ENCODE assay signal across 13 mouse cellular contexts in the genomic region with DNA sequence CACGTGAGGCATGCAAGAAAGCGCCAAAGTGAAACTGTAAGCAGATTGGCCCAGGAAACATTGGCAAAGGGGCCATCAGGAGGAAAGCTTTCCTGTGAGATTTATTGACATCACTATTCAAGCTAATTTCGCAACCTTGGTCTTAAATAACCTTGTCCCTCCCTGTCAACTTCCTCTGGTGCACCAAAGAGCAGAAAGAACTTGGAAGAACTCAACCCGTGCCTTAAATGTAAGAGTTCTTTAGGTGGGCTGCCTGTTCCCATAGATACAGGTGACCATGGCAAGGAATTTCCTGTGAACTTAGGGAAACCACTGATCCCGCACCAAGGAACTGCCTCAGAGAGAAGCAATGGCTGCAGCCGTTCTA.
DNase-seq lines count a peak whose midpoint lies in the region; ATAC-seq and TF ChIP-seq lines count a peak whose summit lies in the region.
"Had no signal": no experiment of that assay in that cellular context is flagged by ENCODE, and none has a peak within 500 bp of the region (broad histone marks: within the 10 kb centered on the region; RNA-seq: fewer than 3 reads in every experiment).

No protein-coding gene starts in this region.

- no peak for ATAC-seq in liver, embryonic 11.5 days (replicated peaks; ENCODE audit: low FRiP score)
- ATAC-seq in megakaryocyte, adult 5-6 weeks (ENCODE audit: poor library complexity, severe bottlenecking) = peak; percentile 78
- ATAC-seq in stomach, postnatal 0 days (ENCODE audit: low FRiP score, low TSS enrichment) = no peak
- no peak for ATAC-seq in intestine, postnatal 0 days
- ATAC-seq: CD4-positive, CD25-positive, alpha-beta regulatory T cell, adult 4 months had no signal

- H3K9ac ChIP-seq in liver, adult 2 months (ENCODE audit: low read depth, low read length) = no peak overlapping the region
- H3K9ac ChIP-seq in liver, embryonic 11.5 days (ENCODE audit: low read depth, low read length) = no peak overlapping the region
- H3K9ac ChIP-seq in stomach, postnatal 0 days (ENCODE audit: low read length) = no peak overlapping the region
- no peak overlapping the region for H3K9ac ChIP-seq in intestine, postnatal 0 days (ENCODE audit: low read depth, low read length)

- TF ChIP-seq CTCF in liver, adult 2 months (IDR thresholded peaks at IDR 0.05; ENCODE audit: low read depth, low read length) = no peak
- TF ChIP-seq CTCF in stomach, postnatal 0 days (IDR thresholded peaks at IDR 0.05; ENCODE audit: low read depth) = no peak
- no peak for TF ChIP-seq CTCF in intestine, postnatal 0 days (IDR thresholded peaks at IDR 0.05; ENCODE audit: low read depth)

- no peak for TF ChIP-seq POLR2A in liver, adult 2 months (IDR thresholded peaks at IDR 0.05; ENCODE audit: extremely low read depth, insufficient read depth, low read length)

- H3K36me3 ChIP-seq in liver, adult 2 months (ENCODE audit: control insufficient read depth, insufficient read depth, low read length) = no peaks in the 10 kb centered on the region
- no peaks in the 10 kb centered on the region for H3K36me3 ChIP-seq in liver, embryonic 11.5 days (ENCODE audit: control insufficient read depth, insufficient read depth, low read length)
- H3K36me3 ChIP-seq in stomach, postnatal 0 days (ENCODE audit: control insufficient read depth, insufficient read depth, low read length) = no peaks in the 10 kb centered on the region
- no peaks in the 10 kb centered on the region for H3K36me3 ChIP-seq in intestine, postnatal 0 days (ENCODE audit: control insufficient read depth, insufficient read depth)
- H3K36me3 ChIP-seq: embryonic facial prominence, embryonic 10.5 days had no signal

- DNase-seq in gastrocnemius, adult 18-20 months (ENCODE audit: low spot score) = peak; percentile 54
- DNase-seq in gastrocnemius, adult 8-10 months (ENCODE audit: low spot score in 2 of 2) = no peak
- DNase-seq in liver, adult 2 months (ENCODE audit: extremely low read depth, low read depth, low spot score) = peak; percentile 95
- DNase-seq in liver, embryonic 11.5 days (ENCODE audit: low spot score) = no peak
- DNase-seq in stomach, postnatal 0 days (ENCODE audit: low spot score) = no peak
- DNase-seq: heart, postnatal 10 days; kidney, postnatal 25 days; right cerebral cortex, postnatal 4 days had no signal

- H3K27ac ChIP-seq in liver, adult 2 months (replicated peaks; ENCODE audit: insufficient read depth, low read depth, low read length) = peak overlapping the region; percentile 54
- no peak overlapping the region for H3K27ac ChIP-seq in liver, embryonic 11.5 days (ENCODE audit: low read depth, low read length)
- H3K27ac ChIP-seq in brown adipose tissue, adult 24 weeks (replicated peaks; ENCODE audit: low read depth, low read length) = peak overlapping the region; percentile 91
- no peak overlapping the region for H3K27ac ChIP-seq in stomach, postnatal 0 days (replicated peaks)
- no peak overlapping the region for H3K27ac ChIP-seq in intestine, postnatal 0 days (ENCODE audit: low read depth, low read length)
- H3K27ac ChIP-seq: embryonic facial prominence, embryonic 10.5 days had no signal

- H3K4me1 ChIP-seq in liver, adult 2 months (ENCODE audit: control insufficient read depth, insufficient read depth, low read length) = peaks cover 24% of the 10 kb centered on the region
- no peaks in the 10 kb centered on the region for H3K4me1 ChIP-seq in liver, embryonic 11.5 days (replicated peaks; ENCODE audit: control insufficient read depth, insufficient read depth, low read length)
- peaks cover 3% of the 10 kb centered on the region; the same call in 1 of the 2 replicates for H3K4me1 ChIP-seq in brown adipose tissue, adult 24 weeks (ENCODE audit: control insufficient read depth, insufficient read depth, insufficient read length, low read length)
- no peaks in the 10 kb centered on the region for H3K4me1 ChIP-seq in stomach, postnatal 0 days (replicated peaks; ENCODE audit: control insufficient read depth, insufficient read depth)
- H3K4me1 ChIP-seq in intestine, postnatal 0 days (replicated peaks; ENCODE audit: control insufficient read depth, insufficient read depth, low read length) = no peaks in the 10 kb centered on the region

- H3K4me2 ChIP-seq in liver, embryonic 11.5 days = no peak overlapping the region
- no peak overlapping the region for H3K4me2 ChIP-seq in stomach, postnatal 0 days (replicated peaks; ENCODE audit: low read depth)
- no peak overlapping the region for H3K4me2 ChIP-seq in intestine, postnatal 0 days (replicated peaks; ENCODE audit: low read depth)

- TF ChIP-seq EP300 in stomach, postnatal 0 days (optimal IDR thresholded peaks at IDR 0.05) = no peak

- H3K4me3 ChIP-seq in liver, adult 2 months (ENCODE audit: insufficient read depth, low read depth, low read length) = no peak overlapping the region
- no peak overlapping the region for H3K4me3 ChIP-seq in liver, embryonic 11.5 days (ENCODE audit: low read depth, low read length)
- H3K4me3 ChIP-seq in brown adipose tissue, adult 24 weeks (ENCODE audit: insufficient read depth, low read depth, low read length) = no peak overlapping the region
- no peak overlapping the region for H3K4me3 ChIP-seq in stomach, postnatal 0 days (ENCODE audit: low read depth, low read length)
- no peak overlapping the region for H3K4me3 ChIP-seq in intestine, postnatal 0 days (ENCODE audit: low read depth, low read length)
- H3K4me3 ChIP-seq: embryonic facial prominence, embryonic 10.5 days had no signal

- 23% methylated on average over 6 of the region's 6 CpGs for WGBS in liver, adult 2 months
- 63% methylated on average over 6 of the region's 6 CpGs for WGBS in liver, embryonic 11.5 days
- 53% methylated on average over 6 of the region's 6 CpGs for WGBS in stomach, postnatal 0 days
- WGBS in intestine, postnatal 0 days = 59% methylated on average over 6 of the region's 6 CpGs

- no peaks in the 10 kb centered on the region for H3K27me3 ChIP-seq in liver, adult 2 months (ENCODE audit: control insufficient read depth, insufficient read depth, low read length)
- H3K27me3 ChIP-seq in liver, embryonic 11.5 days (replicated peaks; ENCODE audit: control insufficient read depth, insufficient read depth, low read length) = no peaks in the 10 kb centered on the region
- H3K27me3 ChIP-seq in stomach, postnatal 0 days (ENCODE audit: control insufficient read depth, insufficient read depth, low read length) = no peaks in the 10 kb centered on the region
- H3K27me3 ChIP-seq in intestine, postnatal 0 days (replicated peaks; ENCODE audit: control insufficient read depth, insufficient read depth, low read length) = no peaks in the 10 kb centered on the region

- no peaks in the 10 kb centered on the region for H3K79me2 ChIP-seq in liver, adult 2 months (ENCODE audit: control insufficient read depth, insufficient read depth, low read length)

- no peaks in the 10 kb centered on the region for H3K9me3 ChIP-seq in liver, embryonic 11.5 days (ENCODE audit: control insufficient read depth, low read length)
- H3K9me3 ChIP-seq in stomach, postnatal 0 days (ENCODE audit: control insufficient read depth, low read length) = no peaks in the 10 kb centered on the region
- no peaks in the 10 kb centered on the region for H3K9me3 ChIP-seq in intestine, postnatal 0 days (ENCODE audit: control insufficient read depth)
- H3K9me3 ChIP-seq: embryonic facial prominence, embryonic 10.5 days had no signal

Comparison
In these comparisons a context has a peak if more than half of its experiments do, and no peak if none do; other contexts are left out.
1. DNase-seq: peak in gastrocnemius, adult 18-20 months (single experiment) and liver, adult 2 months (single experiment); none in gastrocnemius, adult 8-10 months (0 of 2), liver, embryonic 11.5 days (single experiment) and stomach, postnatal 0 days (single experiment).
2. H3K27ac ChIP-seq: peak in liver, adult 2 months (single experiment) and brown adipose tissue, adult 24 weeks (single experiment); none in liver, embryonic 11.5 days (single experiment), stomach, postnatal 0 days (single experiment) and intestine, postnatal 0 days (single experiment).